Mouse (Mus musculus): Measurements from ENCODE around the gene Def8.

Def8 gene

GRCm38 (mm10) chr8:123497699-123498098, 74.4 kb downstream of the Def8 start:
- DNase-seq = no peak

DNA sequence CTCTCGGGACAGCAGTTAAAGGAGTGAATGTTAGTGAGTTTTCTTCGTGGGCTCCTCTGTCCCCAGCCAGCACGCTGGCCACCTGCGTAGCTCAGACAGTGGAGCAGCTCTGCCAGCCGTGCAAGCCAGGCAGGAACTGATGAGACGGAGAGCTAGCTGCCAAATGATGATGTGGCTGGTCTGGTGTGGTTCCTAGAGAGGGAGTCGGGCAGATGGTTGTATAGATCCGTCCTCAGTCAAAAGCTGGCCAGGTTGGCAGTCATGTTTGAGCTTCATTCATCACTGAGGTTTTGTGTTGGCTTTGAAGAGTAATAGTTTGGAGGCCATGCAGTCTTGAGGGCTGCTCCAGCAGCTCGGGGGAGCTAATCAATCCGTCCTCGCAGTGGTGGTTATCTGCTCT, 75.6 kb downstream of the Def8 start:
- DNase-seq = peak; percentile 43 to 60

- DNase-seq = peak; percentile 20 to 24
Measured at GRCm38 (mm10) chr8:123499556-123499955, 76.2 kb downstream of the Def8 start.

- DNase-seq = no peak
Measured at GRCm38 (mm10) chr8:123502192-123502591, 78.9 kb downstream of the Def8 start.

- DNase-seq = no peak
Measured at GRCm38 (mm10) chr8:123503801-123504467, 80.6 kb downstream of the Def8 start.

DNA sequence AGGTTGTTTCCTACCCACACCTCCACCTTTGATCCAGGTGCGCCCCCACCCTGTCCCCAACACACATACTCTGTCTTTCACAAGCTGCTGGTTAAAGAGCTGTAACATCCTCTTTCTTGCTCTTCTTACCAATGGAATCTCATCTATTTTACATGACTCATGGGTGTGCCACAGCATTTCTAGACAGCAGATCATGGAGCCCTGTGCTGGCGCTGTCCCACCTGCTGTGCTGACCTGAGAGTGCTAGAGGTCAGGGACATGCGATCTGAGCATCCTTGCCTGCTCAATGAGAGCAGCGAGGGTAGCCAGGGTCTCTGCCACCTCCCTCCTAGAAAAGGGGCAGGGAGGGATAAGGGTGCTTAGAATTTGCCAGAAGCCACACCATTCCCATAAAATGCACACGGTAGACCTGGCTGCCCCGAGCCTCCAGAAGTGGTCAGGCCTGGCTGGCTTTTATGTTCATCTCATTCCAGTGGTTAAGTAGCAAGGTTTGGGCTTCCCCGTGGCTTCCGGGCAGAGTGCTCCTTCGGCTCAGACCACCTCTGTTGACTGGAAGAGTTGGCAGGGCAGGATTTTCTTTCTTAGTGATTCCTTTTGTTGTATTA, 81.4 kb downstream of the Def8 start:
- DNase-seq = no peak

DNA sequence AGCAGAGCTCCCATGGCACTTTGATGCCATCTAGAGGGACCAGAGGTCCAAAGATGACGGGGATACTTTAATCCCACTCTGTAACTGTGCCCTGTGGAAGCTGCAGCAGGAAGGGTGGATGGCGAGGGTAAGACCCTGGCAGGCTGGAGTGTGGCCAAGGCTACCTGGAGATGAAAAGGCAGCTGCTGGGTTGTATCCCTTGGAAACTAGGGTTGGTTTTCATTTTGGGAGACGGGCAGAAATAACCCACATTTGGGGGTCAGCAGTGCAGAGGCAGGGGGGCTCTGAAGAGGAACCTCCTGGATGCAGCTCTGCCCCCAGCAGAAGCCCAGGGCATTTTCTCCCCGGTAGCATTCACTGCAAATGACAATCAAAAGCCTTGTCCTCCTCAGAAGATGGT, 81.9 kb downstream of the Def8 start:
- DNase-seq = no peak

GRCm38 (mm10) chr8:123505695-123506094, 82.4 kb downstream of the Def8 start:
- no peak for DNase-seq

GRCm38 (mm10) chr8:123507153-123507552, 83.8 kb downstream of the Def8 start:
- DNase-seq = no peak

DNA sequence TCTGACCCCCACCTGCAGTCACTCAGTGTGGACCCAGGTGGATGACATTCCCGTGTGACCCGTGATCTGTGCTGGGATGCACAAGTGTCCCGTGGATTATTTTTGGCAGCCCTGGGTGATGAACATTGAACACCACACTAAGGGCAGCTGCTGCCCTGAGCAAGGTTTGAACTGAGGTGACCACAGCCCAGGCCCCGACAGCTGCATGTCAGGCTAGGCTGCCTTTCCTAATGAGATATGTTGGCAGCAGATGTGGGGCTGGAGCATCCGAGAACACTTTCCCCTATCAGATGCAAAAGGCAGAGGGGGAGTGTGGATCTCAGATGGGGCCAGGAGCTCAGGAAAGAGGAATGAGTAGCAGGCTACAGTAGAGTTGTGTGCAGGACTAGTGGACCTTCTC, 87.5 kb downstream of the Def8 start:
- no peak for DNase-seq

All from cerebellum, adult 18-20 months (tissue).